Mouse (Mus musculus) 416B (cell line): ENCODE measurements at regions not wholly inside any gene's neighbourhood (a gene's known extent, or its start where the extent isn't known, plus 50 kb on each side); places are given as distances from the start of the nearest gene placed in this dataset.
A peak's percentile ranks its signal among the peaks of the same experiment; 100 is the strongest.

ENCODE experiments used
- DNase-seq: peaks from one replicate; pipeline ENCODE4 v3.0.0; 2011; ENCODE audit warnings: low read depth

DNA sequence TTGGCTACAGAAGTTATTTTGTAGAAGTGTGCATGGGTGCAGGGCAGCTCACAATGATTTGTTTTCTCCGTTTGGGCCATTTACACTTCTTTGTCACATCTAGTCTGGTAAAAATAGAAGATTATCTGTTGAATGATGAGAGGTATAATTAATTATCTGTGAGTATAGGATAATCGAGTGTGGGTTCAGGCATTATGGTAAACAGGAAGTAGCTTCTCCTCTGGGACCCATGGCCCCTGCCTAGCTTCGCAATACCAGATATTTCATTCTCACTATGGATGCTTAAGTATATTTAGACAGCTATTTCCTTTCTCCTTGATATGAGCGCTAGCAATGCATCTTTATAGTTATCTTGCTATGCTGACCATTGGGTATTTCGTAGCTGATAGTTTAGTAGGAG is 1373.7 kb upstream of the Pcdh20 start:
- no peak for DNase-seq

DNA sequence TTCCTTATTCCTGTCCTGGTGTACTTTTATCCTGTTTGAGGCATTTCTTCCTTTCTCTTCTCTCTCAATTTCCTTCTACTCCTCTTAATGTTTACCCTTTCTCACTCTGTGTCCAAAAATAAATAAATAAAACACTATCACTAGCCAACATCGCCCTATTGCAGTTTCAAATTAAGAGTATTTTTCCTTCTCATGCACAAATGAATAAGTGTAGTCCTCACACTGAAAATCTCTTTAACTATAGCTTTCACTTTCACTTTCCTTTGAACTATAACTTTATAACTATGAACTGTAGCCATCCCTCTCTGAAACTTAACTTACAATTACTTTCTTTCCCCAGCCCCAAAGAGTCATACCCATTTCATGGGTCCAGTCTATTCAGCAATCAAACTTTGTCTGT is 1355.5 kb upstream of the Pcdh20 start:
- DNase-seq = peak; percentile 41

DNA sequence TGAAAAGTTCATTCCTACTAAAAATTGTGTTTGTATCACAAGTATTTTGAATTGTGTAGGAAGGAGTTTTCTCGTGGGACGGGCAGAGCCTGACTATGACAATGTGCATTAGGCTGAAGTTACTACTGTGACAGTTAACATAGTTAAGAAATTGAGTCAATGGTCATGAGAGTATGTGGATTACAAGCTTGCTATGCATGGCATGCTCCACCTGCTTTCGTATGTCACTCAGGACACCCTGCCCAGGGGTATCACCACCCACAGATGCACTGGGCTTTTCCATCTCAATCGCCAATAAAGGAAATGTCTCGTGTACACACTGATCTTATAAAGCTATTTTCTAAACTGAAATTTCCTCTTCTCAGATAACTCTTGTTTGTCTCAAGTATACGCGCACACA is 1354.8 kb upstream of the Pcdh20 start:
- DNase-seq = no peak

DNA sequence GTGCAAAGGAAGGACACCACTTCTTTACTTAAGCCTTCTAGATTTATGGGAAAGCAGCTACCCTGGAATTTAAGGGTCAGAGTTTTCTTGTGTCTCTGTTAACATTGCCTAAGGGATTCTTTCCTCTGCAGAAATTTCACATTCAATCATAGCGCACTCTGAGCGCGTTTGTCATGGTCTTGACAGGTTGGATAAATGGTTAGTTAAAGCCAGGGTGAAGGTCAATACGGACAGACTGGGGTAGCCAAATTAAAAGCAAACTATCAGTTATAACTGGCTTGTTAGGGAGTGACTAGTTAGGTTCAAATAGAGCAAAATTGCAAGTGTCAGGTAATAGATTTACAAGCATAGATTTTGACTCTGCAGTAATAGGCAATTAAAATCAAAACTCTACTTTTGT is 1352.2 kb upstream of the Pcdh20 start:
- no peak for DNase-seq

DNA sequence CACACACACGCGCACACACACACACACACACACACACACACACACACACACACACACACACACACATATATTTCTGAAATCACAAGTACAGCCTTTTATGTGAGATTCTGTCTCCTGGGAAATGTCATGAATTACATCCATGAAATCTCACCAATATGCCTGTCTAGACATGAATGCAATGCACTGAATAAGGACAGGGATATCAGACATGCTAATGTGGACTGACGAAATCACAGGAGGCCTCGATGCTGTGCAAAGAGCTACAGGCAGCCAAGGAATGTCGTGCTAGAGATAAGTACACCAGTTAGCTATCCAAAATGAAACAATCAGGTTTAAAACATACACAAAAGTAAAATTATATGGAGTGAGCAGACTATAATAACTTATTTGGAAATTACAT is 1351.0 kb upstream of the Pcdh20 start:
- no peak for DNase-seq

DNA sequence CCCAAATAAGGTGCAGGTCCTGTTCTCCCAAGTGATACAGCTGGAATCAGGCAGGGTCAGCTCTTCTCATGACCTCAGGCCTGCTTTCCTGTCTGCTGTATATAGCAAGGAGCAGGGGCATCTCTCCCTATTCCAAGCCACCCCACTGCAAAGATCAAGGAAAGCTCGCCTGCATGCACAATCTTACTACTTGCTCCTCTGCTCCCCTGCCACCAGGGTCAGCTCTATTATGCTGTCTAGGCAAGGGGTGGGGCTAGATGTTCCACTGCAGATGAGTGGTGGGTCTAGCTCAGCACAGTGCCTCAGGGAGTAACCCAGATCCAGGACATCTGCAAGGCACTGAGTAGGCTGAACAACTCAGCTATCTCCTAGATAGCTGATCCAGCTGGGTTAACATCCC is 1335.6 kb upstream of the Pcdh20 start:
- no peak for DNase-seq

DNA sequence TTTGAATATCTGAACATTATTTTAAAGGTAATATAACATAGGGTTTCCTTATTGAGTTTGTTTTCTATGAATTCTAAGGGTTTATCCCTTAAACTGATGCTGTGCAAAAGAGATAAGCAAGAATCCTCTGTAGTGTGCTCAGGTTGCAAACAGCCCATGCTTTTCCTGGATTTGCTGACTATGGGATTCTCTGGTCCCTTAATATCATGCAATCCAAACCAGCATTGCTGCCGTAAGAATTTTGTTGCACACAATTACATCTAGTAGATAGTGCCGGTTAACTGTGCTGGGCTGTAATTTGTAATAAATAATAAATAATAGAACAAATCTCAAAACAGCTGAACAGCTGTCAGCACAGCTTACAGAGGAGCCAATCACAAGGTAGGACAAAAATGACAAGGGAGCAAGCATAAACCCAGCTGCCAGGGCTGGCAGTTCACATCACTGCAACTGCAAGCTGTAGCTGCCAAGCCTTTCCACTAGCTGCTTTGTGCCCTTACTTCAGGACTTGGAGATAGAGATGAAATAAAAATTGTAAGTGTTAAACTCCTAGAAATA is 1333.6 kb upstream of the Pcdh20 start:
- DNase-seq = no peak

DNA sequence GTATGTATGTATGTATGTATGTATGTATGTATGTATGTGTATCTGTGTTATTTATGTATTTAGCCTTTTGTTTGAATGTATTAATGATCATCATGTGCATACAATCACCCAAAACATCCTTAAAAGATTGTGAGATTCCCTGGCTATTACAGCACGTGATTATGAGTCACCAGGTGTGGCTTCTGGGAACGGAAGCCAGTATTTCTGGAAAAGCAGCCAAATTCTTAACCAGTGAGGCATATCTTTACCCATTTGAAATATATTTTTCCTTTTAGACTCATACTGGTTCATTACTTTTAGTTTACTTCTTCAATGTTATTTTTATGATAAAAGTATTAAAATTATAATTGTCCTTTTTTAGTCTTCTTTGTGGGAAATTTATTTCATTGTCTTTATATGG is 1284.6 kb upstream of the Pcdh20 start:
- DNase-seq = no peak

DNA sequence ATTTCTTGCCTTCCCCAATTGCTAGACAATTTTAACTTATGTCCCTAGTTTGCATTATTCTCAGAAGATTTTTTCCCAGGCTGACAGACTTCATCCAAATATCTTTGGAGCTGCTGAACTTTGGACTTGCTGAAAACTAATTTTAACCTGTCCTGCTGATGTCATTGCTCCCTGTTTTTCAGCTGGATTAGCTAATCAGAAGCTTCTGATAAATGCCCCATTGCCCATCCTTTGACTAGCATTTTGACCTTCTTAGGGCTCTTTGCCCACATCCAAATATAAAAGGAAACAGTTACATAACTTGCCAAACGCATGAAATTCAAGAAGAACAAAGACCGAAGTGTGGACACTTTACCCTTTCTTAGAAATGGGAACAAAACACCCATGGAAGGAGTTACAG is 1242.5 kb upstream of the Pcdh20 start:
- no peak for DNase-seq
